Mouse (Mus musculus) cerebellum, postnatal 10 days (tissue): ENCODE measurements around the gene Pde4d.

ENCODE experiments used
- DNase-seq, 2 experiments: peaks; one replicate each; pipeline ENCODE4 v3.0.0; 2021; ENCODE audit warnings: mixed read lengths in 2 of 2

Pde4d gene

DNA sequence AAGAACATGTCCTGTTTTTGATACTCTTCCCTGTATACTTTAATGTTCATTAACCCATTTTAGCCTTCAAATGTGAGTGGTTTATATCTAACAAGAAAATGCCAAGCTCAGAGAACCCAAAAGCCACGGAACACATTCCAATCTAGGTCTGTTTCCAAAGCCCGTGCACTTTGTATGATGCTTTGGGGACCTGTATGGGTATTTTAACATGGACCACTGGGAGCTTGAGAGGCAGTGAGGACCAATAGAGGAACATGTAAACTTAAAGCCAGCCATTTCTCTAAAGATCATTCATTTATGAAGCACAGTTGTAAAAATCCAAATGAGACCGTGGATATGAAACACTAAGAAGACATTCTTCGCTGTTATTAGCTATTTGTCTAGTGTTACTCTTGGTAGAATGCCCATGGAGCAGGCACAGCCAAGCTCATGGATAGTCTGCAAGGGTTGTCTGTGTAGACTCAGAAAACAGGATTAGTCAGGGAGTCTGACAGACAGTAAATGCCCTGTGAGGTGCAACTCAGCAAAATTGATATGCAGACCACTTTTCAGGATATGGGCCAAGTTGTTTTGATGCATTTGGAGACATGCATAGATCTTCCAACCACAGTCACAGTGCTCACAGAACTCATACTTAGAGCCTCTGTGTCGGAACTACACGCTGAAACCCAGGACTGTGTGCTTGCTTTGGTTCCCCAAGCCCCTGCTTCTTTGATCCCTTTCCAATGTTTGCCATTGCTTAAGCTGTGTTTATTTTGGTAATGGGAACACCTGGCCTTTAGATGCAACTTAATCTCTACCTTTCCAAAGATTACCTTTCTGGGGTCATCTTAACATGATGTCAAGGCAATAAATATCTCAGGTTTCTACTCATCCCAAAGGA is 1272.7 kb downstream of the Pde4d start:
- no peak for DNase-seq

DNA sequence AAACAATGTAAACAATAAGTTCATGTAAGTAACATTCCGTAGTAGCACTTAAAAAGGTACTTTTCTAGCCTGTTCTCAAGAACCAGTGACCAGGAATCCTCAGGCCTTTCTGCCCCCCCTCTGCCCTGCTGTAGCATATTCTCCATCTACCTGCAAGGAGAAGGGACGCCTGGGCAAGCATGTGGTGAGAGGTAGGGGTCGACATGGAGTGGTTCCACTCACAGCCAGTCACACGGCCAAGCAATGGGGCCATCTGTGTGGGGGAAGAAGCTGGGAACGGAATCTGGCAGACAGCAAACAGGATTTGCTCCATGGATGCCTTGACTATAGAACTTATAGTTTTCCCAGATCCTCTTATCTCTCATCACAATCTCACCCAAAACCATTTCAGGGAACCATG is 1277.6 kb downstream of the Pde4d start:
- DNase-seq = peak; percentile 22 to 57

DNA sequence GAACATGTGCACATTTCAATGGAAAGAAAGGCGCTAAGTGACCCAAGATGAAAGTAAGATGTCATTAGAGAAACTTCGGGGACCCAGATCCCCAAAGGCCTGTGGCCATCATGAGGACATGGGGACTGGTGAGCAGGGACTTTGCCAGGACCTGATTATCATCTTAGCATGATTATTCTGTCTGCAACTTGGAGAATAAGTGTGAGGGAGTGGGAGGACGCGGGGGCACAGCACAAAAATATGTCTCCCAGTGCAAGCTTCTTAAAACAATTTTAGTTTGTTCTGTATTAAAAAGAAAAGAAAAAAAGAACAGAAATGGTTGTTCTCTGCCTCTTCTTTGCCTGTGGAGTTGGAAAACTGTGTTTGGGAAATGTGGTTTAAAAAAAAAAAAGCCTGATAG is 1279.9 kb downstream of the Pde4d start:
- no peak for DNase-seq

DNA sequence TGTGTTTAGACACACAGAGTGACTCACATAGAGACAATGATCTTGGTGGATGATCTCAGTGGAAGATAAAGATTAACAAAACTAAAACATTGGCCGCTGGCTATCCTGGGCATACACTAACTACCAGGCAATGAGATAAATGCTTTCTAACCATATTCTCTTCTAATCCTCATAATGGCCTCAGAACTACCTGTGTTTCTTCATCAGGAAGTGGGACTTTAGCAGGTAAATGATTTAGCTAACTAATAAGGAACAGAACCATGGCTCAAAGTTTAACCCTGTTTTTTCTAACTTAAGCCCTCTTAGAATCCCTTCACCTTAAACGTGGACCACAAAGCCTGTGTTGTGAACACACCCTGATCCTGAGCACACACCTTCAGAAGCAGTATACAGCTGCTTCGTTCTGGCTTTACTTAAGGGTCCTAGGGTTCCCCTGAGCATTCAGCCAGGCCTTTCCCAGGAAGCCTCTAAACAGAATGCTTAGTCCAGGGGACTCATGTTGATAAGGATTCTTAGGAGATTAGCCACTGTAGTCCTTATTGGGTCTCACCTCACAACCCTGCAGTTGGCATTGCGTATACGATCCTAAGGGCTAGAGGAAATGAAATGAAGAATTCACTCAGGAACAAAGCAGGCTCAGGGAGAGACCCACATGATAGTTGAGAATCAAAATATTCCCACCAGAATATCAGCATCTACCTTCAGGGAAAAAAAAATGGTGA is 1283.1 kb downstream of the Pde4d start:
- DNase-seq = no peak

DNA sequence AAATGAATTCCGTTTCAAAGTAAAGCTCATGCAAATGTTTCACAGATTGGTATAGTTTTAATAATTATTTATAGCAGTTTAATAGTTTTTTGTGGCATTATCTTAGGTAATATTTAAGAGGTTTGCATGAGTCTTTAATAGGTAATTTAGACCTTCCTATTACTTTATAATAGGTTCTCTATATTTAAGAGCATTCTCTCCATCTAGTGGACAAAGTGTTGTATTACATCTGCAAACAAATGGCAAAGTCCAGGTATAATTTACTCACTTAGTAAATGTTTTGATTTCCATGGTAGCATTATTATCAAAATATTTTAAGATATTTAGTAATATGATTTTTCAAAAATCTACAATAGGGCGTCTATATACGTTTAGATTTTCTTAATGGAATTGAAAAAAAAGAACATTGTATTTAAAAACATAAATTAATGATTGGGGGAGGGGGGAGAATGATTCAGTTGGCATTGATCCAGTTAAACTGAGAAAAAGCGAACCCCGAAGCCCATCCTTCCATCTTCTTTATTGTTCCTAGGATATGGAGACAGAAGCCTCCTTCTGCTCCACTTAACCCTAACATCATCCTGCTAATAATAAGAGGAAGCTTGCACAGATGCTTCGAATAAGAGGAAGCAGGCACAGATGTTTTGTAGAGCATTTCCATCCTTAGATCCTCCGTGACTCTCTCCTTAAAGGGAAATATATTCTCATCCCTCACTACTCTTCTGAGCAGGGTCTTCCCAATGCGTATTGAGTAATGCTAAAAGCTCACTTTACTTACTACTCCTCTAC is 1286.7 kb downstream of the Pde4d start:
- DNase-seq = peak in 1 of 2 experiments; percentile 45

DNA sequence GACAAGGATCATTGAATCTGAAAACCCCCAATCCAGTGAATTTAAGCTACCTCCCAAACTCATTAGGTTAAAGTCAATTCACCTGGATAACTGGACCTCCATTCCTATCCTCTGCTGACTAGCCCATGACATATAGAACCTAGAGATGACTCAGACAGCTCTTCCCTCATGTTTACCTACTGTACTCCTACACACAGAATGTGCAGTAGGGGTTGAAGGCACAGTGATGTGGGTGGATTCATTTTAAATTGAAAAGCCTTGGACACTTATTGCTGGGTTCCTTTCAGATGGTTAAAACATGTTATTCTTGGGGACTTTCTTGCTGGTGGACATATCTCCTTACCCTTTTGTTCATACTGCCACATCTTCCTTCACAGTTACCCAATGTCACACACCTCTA is 1296.7 kb downstream of the Pde4d start:
- DNase-seq = no peak

DNA sequence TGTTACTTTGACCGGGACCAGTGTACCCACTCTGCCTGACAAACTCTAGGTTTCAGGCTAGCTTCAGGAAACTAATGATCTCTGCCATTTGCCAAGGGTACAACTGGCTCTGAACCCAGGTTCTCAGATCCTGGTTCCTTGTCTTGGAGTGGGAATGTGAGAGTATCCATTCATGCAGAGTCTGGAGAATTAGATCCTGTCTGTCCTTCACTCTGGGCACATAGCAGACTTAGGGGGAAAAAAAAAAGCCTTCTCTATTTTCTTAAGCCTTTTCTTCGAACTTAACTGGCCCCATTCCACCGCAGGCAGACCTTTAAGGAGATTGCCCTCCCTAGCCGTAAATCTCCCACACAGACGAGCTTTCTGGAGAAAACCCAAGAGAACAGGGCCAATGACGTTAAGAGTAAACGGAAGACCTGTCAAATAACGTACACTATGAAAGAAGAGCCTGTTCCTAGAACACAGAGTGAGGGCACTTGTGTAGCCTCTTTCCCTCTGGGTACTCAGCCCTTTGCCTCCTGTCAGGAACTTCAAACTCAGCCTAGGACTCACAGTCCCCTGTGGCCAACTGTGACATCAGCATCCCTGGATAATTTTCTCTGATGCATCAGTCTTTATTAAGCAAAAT is 1302.6 kb downstream of the Pde4d start:
- DNase-seq = no peak

DNA sequence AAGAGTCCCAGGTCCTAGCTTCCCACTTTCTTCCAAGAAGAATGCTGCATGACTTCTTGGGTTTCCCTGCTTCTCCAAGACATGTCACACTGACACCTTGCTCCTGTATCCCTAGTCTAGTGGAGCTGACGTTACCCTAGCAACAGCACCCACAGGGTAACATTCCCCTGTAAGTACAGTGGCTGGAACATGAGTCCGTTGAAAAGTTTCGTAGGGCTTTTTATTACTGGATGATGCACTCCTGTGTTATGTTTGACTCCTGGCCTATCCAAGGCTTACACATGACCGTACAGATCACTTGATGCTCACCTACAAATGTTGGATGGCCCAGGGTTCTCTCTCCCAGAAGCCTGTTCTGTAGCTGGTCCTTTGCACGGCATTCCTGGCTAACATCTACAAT is 1307.1 kb downstream of the Pde4d start:
- no peak for DNase-seq

DNA sequence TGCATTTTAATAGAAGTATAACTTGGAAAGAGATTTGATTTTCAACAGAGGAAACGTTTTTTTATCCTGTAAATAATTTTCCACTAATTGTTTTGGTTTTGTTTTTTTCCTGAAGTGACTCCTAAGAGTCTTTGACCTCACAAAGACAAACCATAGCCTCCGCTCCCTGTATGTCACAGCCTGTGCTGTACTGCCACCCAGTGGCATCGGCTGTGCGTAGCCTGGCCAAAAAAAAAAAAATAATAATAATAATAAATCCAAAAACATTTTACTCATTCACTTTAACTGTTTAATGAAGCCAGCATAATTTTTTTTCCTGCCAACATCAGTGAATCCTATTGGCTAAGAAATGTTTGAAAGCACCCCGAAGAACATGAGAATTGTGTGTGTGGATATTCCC is 1309.5 kb downstream of the Pde4d start:
- DNase-seq = peak; percentile 48 to 56

DNA sequence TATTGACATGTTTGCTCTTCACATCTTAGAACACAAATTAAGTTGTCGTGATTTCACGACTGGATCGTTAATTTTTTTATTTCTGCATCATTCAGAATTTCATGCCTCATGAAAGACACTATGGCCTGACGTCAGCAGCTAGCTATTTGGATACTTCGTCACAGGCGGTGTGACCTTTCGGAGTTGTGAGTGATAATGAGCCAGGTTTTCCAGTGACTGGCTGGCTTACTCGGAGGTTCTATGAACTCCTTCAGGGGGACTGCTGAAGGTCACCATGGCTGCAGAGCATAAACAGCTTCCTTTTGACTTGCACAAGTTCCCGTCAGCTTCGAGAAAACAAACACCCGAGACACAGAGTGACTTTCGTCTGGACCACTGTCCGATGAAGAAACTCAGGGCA is 1311.3 kb downstream of the Pde4d start:
- no peak for DNase-seq

DNA sequence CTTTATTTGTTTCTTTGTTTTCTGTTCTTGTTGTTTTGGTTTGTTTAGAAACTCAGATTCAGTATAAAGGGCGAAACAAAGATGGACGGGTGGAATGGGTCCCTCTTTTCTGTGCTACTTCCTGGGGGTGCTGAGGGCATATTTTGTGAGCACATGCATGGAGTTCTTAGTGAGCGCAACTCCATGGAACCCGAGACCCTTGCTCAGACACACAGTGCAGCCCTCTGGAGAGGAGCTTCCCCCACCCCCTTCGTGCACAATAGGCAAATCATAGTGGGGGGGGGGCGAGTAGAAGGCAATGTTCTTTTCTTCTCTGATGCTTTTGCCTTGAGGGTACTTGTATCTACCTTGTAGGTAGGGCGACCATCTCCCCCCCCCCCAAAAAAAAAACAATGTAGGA is 1325.0 kb downstream of the Pde4d start:
- no peak for DNase-seq

DNA sequence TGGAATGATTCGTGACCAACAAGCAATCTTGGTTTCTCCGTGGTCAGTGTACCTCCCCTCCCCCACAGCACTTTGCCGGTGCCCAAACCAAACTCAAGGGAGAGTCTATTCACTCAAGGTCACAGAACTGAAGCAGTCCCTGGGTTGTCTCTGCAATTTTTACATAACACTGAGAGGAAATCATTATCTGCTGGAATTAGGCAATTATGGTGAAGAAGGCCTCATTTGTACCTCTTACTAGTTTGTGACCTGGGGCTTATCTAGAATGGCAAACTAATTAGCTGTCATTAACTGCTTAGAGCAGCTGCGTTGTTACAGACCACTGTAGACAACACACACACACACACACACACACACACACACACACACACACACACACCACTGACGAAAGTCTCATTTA is 1325.4 kb downstream of the Pde4d start:
- no peak for DNase-seq

DNA sequence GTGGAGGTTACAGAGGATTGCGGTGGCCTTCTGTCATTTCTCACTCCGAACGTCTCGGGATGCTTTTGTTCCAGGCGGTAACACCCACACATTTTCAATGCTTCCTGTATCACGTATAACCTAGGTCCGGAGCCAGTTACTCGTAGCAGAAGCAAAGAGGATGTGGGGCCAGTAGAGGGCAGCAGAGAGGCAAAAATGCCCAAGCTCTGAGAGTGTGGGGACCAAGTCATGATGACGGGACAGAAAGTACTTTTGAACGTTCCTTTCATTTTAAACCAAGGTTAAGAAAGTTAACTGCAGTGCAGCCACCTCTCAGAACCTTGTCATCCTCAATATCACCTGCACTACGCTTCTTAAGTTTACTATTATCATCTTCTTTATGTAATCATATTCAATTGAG is 1326.4 kb downstream of the Pde4d start:
- peak; percentile 92 to 94 for DNase-seq

DNA sequence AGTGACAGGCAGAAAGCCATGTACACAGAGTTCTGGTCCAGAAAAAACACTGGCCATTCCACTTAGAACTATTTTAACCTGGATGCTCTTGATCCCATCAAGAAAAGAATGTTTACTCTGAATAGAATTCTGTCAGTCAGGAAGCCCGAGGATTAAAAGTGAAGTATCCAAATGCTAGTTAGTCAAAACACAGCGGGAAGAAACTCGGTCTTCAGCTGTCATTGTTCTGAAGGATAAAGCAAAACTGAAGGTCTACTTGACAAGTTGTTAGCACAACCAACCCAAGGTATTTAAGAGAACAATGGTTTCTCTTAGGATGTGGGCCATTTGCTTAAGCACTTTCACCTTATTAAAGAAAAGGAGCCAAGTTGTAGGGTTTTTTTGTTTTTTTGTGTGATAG is 1327.2 kb downstream of the Pde4d start:
- DNase-seq = no peak

DNA sequence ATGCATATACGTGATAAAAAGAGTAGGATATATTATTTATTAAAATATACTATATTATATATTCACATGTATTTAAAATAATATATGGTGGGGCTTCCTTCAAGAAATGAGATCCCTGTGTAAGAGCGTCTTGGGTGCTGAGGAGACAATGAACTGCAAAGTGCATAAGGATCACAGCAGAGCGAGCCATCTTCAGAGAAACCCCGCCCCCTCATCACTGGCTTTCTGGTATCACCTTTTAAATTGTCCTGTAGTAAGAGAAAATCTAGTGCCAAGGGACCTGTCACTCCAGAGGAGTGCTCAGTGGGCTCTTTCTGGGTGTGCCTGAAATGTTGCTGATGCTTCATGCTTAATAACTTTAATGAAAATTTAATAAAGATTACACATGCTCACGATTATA is 1327.7 kb downstream of the Pde4d start:
- DNase-seq = no peak

DNA sequence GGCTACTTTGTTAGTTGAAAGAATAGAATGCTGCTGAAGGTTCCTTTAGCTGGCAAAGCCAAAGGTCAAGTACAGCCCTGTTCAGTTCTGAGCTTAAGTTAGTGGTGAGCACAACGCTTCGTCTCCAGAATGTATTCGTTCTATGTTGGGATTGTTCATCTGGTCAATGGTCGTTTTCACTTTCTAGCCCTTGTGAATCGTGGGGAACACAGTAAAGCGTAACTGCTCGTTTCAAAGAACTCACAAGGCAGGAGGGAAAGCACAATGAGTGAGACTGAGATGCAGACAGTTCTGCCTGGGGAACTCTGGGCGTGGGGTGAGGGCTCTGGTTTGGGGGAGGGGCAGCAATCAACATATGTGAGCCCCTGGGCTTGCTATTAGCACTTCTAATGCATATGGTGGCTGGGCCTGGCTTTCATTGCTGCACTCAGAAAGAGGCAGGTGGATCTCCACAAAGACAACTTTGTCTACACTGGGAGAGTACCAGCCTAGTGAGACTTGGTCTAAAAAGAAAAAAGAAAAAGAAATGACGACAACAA is 1328.6 kb downstream of the Pde4d start:
- no peak for DNase-seq

DNA sequence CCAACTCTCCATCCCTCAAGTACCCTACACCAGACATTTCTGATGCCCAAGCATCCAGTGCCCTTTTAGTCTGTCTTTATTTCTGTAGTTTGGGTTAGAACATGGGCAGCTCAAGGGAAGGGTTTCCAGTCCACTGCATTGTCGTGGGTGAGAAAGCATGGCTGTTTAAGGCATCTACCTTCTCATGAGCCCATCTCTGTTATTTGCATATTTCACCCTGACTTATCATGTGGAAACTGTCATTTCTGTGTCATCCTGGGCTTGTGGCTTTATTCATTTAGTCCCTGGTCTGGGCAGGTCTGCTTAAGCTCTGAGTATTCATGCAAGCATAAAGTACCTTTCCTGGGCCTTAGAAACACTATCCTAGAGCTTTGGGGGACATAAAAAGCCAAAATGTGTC is 1331.7 kb downstream of the Pde4d start:
- DNase-seq = no peak

DNA sequence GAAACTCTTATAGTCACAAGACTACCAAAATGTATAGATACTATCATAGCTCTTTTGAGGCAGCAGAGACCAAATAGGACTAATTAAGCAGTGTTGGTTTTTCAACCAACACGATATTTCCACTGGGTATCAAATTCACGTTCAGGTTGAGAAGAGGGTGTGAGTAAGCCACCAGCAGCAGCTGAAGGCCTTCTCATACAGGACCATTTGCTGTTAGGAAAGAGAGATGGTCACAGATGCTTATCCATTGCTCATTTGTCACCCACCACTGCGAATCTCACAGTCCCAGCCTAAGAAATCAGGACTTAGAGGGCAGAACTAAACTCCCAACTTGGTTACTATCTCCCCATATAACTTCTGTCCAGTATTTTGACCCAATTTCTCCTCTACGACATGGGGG is 1338.9 kb downstream of the Pde4d start:
- no peak for DNase-seq

DNA sequence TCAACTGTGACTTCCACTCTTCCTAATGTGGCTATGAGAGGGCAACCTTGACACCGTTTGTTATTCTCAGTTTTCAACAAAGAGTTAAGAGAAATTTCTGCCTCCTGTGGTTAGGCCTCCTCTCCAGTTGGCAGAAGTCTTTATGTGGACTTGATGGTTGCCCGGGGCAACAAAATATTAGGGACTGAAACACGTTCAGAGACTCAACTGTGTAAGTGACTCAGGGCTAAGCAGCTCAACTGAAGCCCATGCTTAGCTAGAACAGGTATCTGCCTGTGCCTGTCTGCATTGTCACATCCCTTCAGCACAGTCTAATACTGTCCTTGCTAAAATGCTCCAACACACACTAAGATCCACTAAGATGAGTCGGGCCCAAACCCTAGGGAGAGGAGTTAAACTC is 1339.4 kb downstream of the Pde4d start:
- DNase-seq = no peak

DNA sequence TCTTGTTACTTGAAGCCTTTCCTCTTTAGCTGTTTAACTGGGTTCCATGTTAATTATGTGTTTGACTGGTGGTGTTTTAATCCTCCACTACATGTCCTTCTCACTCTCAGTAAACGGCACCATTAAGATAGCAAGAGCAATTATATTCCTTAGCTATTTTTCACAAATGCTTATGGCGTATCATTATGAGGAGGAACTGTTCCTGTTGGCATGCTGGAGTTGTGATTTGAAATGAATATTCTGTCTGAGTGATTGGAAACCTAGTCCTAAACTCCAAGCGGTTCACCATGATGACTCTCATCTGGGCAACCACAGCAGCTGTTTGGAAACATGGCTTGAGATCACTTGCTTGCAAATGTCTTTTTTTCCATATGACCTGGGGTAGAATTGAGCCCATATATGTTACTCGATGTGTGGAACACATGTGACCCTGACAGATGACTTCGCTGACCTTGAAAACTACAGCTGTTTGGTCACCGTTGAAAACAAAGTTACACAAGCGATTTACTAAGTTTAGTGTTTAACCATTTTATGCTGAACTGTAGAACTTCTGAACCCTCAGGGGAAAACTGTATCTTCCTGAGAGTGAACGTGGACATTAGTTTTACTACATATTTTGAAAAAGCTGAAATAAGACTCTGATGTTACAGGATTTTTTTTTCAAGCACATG is 1340.4 kb downstream of the Pde4d start:
- DNase-seq = no peak

DNA sequence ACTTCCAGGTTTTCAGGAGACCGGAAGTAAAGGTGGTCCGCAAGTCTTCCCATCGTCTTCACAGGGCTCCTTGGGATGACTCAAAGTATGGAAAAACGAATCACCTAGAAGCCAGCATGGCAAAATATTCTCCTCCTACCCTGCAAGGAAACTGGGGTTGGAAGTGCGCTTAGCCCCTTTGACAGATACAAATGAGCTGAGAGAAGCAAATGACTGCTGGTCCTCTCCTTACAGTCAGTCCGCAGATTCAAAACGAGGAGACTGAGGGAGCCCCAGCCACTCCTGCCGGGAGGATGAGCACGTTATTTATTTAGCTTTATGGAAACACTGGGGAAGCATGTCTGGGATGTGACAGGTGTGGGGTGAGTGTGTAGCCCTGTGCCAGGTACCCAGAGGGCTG is 1344.2 kb downstream of the Pde4d start:
- DNase-seq = no peak

DNA sequence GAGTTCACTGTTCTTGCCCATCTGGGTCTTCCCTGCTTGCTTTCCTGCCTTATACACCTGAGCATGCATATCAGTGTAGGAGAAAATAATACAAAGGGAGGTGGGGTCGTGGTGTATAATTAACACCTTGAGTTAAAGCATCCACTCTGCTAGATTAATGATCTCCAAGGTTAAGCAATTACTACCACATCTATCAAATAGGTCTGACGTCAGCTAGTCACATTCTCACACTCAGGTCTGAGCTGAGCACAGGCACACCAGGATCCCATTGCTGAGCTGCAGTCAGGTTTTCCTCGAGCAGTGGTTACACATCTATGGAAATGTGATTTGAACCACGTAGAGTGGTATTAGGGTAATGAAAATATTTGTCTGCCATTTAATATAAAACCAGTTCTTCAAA is 1348.9 kb downstream of the Pde4d start:
- no peak for DNase-seq
